Mouse (Mus musculus): ENCODE results near the gene Nbl1. TPM values are rescaled to one million over a fixed set of nuclear protein-coding genes. Genes with fewer than 3 reads are reported as not detected.

Gene Nbl1
- total RNA-seq, 2 experiments from 2014 or later, result 75.6 to 90.6 TPM

DNA sequence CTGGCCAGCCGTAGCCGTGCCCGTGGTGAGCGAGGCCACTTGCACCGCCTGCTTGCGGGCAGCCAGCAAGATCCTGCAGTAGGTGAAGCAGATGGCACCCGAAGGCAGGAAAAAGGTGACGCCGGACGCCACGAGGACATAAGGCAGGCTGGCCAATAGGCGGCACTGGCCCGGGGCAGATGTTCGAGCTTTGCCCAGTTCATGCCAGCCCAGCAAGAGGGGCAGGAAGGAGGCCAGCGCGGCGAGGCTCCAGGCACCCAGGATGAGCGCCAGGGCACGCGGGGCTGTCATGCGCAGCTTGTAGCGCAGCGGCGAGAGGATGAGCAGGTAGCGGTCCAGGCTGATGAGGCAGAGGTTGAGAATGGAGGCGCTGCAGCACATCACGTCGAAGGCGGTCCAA lies 18.7 kb downstream of the Nbl1 start:
- DNase-seq (ENCODE audit: extremely low spot score in 1 of 2, low spot score in 1 of 2), result no peak

- no peak for DNase-seq (ENCODE audit: extremely low spot score in 1 of 2, low spot score in 1 of 2)
Measured at GRCm38 (mm10) chr4:139068287-139068686, 24.5 kb downstream of the Nbl1 start.

DNA sequence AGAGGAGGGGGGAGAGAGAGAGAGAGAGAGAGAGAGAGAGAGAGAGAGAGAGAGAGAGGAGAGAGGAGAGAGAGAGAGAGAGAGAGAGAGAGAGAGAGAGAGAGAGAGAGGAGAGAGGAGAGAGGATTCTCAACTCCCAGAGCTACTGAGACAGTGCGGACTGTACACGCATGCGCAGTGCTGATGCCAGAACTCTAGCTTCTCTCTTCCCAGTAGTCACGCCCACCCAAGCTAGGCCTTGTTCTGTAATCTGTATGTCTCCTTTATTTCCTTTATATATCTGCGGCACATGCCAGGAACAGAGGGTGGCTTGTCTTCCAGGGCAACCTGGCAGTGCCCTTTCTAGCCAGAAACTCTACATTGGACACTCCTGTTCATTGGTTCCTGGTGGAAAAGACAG lies 28.0 kb downstream of the Nbl1 start:
- DNase-seq (ENCODE audit: extremely low spot score in 1 of 2, low spot score in 1 of 2), result no peak

DNA sequence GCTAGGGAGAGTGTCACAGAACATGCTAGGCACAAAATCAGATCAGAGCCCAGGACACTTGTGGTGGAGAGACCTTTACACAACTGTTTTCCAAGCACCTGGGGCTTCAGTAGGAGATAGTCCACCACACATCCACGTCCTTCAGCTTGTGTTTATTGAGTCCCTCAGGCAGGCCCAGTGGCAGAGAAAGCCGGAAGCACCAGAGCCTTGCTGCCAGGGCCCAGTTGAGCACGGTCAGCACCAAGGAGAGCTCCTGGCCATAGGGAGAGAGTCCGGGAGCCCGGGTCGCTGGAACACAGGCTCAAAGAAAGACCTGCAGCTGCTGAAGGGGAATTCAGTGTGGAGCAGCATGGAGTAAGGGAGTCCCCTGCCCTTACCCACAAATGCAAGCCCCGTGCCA lies 33.2 kb downstream of the Nbl1 start:
- no peak for DNase-seq (ENCODE audit: extremely low spot score in 1 of 2, low spot score in 1 of 2)

GRCm38 (mm10) chr4:139058029-139058428 lies 34.8 kb downstream of the Nbl1 start:
- DNase-seq (ENCODE audit: extremely low spot score in 1 of 2, low spot score in 1 of 2), result no peak

- no peak for DNase-seq (ENCODE audit: extremely low spot score in 1 of 2, low spot score in 1 of 2)
Measured at GRCm38 (mm10) chr4:139057291-139057690, 35.5 kb downstream of the Nbl1 start.

DNA sequence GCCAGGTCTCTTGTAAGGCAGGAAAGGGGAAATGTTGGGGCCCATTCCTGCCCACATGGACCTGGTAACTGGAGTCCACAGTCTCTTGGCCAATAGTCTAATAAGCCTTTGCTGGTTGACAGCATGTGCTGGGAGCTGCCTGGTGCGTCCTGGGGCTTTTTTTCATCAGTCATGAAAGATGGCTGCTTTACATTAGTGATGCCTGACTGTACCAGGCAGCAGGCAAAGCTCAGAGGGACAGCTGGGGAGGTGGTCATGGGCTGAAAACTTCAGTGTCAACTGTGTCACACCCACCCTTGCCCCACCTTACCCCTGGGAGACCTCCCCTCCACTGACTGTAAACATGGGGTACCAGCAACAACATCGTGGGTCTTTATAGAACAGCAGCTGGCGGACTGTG lies 37.0 kb downstream of the Nbl1 start:
- DNase-seq (ENCODE audit: extremely low spot score in 1 of 2, low spot score in 1 of 2), result no peak

DNA sequence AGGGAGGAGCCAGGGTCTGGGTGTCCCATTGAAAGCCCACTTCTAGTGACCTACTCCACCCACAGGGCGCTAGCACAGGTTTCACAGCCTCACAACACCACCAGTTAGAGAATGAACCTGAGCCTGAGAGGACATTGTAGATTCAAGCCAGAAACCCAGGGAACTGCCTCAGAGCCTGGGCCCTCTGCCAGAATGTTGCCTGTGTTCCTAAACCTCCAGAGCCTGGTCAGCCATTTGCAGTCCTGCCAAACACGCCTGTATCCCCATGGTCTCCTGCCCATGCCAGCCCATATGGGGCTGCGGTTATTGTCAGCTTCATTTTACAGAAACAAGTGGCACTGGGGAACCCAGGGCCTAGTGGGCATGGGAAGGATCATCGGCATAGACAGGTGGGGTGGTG lies 37.5 kb downstream of the Nbl1 start:
- no peak for DNase-seq (ENCODE audit: extremely low spot score in 1 of 2, low spot score in 1 of 2)

GRCm38 (mm10) chr4:139054300-139054923 lies 38.4 kb downstream of the Nbl1 start:
- no peak for DNase-seq (ENCODE audit: extremely low spot score in 1 of 2, low spot score in 1 of 2)

- no peak for DNase-seq (ENCODE audit: extremely low spot score in 1 of 2, low spot score in 1 of 2)
Measured at GRCm38 (mm10) chr4:139053391-139053790, 39.4 kb downstream of the Nbl1 start.

DNA sequence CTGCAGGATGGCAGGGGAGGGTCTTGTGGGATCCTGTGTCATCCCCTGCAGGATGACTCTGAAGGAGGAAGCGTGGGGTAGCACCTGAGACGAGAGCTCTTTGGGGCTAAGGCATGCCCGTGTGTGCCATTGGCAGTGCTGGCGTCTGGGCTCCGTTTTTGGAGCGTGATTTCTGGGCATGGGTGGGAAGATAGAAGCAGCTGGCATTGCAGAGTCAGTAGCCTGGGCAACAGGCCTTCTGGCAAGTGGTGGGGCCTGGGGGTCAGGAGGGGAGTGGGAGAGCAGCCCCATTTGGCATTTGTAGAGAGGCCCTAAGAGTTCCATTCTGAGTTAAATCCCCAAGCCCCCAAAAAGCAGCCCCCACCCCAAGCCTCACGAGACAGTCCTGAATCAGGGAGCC lies 40.0 kb downstream of the Nbl1 start:
- no peak for DNase-seq (ENCODE audit: extremely low spot score in 1 of 2, low spot score in 1 of 2)

- DNase-seq (ENCODE audit: extremely low spot score in 1 of 2, low spot score in 1 of 2), result no peak
Measured at GRCm38 (mm10) chr4:139048518-139048917, 44.3 kb downstream of the Nbl1 start.

- DNase-seq (ENCODE audit: extremely low spot score in 1 of 2, low spot score in 1 of 2), result no peak
Measured at GRCm38 (mm10) chr4:139046354-139046753, 46.4 kb downstream of the Nbl1 start.

GRCm38 (mm10) chr4:139044566-139044965 lies 48.2 kb downstream of the Nbl1 start:
- DNase-seq (ENCODE audit: extremely low spot score in 1 of 2, low spot score in 1 of 2), result no peak

- DNase-seq (ENCODE audit: extremely low spot score in 1 of 2, low spot score in 1 of 2), result no peak
Measured at GRCm38 (mm10) chr4:139043600-139043999, 49.2 kb downstream of the Nbl1 start.

DNA sequence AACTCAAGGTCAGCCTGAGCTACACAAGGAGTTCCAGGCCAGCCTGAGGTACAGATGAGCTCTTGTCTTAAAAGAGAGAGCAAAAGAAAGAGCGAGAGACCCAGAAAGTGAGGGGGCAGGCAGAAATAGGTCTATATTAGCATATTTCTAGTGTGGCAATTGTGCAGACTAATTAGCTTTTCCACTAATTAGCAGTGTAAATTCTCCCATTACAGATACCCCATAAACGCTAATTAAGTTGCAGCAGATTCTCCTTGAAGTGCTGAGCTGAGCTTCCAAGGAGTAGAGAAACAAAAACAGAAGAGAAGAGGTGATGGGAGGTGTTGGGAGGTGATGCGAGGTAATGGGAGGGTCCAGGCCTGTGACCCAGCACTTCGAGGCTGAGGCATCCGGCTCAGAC lies 50.2 kb downstream of the Nbl1 start:
- DNase-seq (ENCODE audit: extremely low spot score in 1 of 2, low spot score in 1 of 2), result no peak

GRCm38 (mm10) chr4:139040084-139040839 lies 52.5 kb downstream of the Nbl1 start:
- no peak for DNase-seq (ENCODE audit: extremely low spot score in 1 of 2, low spot score in 1 of 2)

DNA sequence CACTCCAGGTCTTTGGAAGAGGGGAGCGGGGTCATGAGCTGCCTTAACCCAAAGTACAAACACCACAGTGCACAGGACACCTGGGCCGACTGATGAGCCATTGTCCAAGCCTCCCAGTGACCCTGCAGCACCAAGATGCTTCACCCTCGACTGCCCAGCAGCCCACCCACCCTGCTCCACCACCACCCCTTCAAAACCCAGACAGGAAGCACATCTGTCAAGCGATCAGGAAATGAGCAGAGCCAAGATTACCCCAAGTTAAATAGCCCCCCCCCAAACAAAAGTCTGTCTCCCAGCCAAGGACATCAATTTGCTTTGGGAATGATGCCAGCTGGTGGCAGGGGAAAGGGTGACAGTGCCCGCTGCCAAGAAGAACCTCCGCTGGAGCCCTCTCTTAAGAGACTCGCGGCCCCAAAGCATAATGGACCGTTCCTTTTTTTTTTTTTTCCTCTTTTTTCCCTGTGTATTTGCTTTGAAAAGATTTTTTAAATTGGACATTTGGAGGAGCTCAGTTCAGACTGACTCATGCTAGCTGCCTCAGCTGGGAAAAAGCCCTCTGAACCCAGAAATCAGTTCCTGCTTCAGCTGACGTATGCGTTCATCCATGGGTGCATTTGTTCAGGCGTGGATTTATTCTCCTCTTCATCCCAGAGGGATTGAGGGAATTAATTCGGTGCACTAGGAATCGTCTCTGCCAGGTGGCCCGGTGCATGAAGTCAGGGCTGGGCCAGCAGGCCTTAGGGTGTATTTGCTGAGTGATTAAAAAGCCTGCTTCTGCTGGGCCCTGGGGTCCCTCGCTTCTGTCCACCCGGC lies 54.8 kb downstream of the Nbl1 start:
- peak in 1 of 2 experiments; percentile 24 for DNase-seq (ENCODE audit: extremely low spot score in 1 of 2, low spot score in 1 of 2)

DNA sequence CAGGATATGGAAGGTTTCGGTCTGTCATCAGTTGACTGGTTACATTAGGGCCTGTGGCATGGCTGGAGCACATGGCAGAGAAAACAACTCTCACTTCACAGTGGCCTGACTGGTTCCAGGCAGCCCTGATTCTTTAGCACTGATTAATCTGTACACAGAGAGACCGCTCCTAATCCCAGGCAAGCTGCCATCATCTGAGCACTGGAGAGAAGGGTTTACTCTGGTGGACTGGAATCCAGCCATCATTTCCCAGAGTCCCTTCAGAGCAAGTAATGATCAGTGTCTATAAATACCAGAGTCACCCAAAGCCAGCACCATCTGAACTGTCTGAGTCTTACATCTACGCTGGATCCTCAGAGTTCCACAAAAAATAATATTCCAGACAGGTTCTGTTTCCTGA lies 57.0 kb downstream of the Nbl1 start:
- peak in 1 of 2 experiments; percentile 13 for DNase-seq (ENCODE audit: extremely low spot score in 1 of 2, low spot score in 1 of 2)

DNA sequence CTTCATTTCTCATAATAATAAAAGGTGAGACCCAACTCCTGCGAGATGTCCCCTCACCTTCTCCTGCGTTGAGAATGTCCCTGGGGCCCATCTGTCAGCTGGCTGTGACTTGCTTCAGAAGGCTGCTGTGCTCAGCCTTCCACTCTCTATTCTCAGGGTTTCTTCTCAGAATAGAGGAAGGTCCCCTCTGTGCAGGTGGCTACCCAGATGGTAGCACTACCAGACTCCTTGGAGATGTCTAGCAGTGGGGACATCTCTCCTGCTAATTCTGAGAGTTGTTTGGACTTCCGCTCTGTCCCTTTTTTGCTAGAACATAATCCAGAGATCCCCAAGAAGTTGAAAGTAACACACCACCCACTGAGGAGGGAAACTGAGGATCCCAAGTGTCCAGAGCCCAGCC lies 57.9 kb downstream of the Nbl1 start:
- no peak for DNase-seq (ENCODE audit: extremely low spot score in 1 of 2, low spot score in 1 of 2)

- no peak for DNase-seq (ENCODE audit: extremely low spot score in 1 of 2, low spot score in 1 of 2)
Measured at GRCm38 (mm10) chr4:139034540-139034939, 58.3 kb downstream of the Nbl1 start.
